Mouse (Mus musculus): ENCODE data around the gene Cmc1. TPM values are rescaled to one million over a fixed set of nuclear protein-coding genes. Genes with fewer than 3 reads are reported as not detected.
A peak's percentile ranks its signal among the peaks of the same experiment; 100 is the strongest.

The Cmc1 gene
- total and polyA plus RNA-seq, 3 experiments: 17.1 to 21.6 (median 18.0) TPM

DNA sequence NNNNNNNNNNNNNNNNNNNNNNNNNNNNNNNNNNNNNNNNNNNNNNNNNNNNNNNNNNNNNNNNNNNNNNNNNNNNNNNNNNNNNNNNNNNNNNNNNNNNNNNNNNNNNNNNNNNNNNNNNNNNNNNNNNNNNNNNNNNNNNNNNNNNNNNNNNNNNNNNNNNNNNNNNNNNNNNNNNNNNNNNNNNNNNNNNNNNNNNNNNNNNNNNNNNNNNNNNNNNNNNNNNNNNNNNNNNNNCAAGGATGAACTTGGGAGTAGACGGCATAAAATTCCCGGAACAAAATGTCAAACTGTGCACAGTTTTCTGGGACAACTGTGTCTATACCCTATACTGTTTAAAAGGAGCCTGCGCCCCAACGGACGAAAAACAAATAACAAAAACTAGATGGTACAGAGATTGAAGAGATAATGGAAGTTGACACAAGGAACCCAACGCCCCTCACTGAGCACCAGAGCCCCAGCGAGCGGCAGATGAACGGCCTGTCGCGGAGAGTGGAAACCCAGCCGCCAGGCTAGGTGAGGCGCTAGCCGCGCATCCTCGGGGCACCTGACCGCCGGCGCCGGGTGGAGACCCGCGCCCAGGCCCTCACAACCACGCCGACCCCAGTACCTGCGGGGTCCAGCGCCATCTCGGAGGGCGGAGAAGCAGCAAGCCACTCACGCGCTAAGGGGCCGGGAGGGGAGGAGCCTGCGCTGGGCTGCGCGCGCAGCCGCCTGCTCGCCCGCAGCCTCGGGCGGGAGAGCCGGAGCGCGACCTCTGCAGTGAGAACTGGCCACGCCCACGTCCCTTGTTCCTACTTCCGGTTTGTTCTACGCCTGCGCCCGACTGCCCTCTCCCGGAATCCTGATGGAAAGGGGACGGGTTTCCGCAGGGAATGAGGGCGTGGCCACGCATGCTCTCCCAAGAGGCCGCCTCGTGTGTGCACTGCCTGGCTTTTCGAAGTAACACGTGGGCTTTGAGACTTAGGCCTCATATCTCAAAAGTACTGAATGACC, at the start of gene Cmc1 (continued):
- TF ChIP-seq KAT2A (IDR thresholded peaks at IDR 0.05; ENCODE audit: insufficient replicate concordance, low read length) (peak; percentile 71; the same call in 1 of the 2 replicates), UBTF (IDR thresholded peaks at IDR 0.05; ENCODE audit: low read depth, low read length) (0 out of 2 replicates have a peak, but pooled peaks have one; percentile 23)

DNA sequence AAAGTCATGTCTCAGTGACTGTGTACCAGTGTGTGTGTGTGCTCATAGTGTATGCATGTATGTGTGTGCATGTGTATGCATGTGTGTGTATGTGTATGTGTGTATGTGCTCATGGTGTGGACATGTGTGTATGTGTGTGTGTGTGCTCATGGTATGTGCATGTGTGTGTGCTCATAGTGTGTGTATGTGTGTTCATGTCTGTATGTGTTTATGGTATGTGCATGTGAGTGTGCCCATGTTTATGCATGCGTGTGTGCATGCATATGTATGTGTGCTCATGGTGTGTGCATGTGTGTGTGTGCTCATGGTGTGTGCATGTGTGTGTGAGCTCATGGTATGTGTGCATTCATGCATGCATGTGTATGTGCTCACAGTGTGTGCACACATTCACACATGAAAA, 48.6 kb upstream of the Cmc1 start:
- in situ Hi-C loops (cut with MboI; ENCODE audit: low pct_ligation_motif_present, low pct_unique_long_range_greater_than_20kb, low sequenced_read_pairs) (no loop called here), dilution Hi-C loops (cut with MboI; ENCODE audit: extremely low pct_ligation_motif_present, extremely low pct_unique_long_range_greater_than_20kb, low sequenced_read_pairs) (no loop called here)
- DNase-seq (ENCODE audit: extremely low read depth): no peak
- no peaks in the 10 kb centered on the region for H3K27me3 ChIP-seq (replicated peaks)
- no peak overlapping the region for H3K4me3 ChIP-seq (replicated peaks in 1 of 3; ENCODE audit: low read depth in 2 of 3, low read length in 2 of 3, poor library complexity in 1 of 3)
- no peak overlapping the region for H3K4me2 ChIP-seq (ENCODE audit: insufficient read depth, low read depth, poor library complexity, severe bottlenecking)
- TF ChIP-seq ETS1 (conservative IDR thresholded peaks at IDR 0.05; ENCODE audit: low read depth, low read length) (no peak), SIN3A (IDR thresholded peaks at IDR 0.05; ENCODE audit: low read length) (no peak), MYC (IDR thresholded peaks at IDR 0.05; ENCODE audit: low read depth, low read length) (no peak), USF1 (IDR thresholded peaks at IDR 0.05; ENCODE audit: low read depth, low read length) (no peak), HCFC1 (IDR thresholded peaks at IDR 0.05; ENCODE audit: low read depth, low read length) (no peak), CHD2 (IDR thresholded peaks at IDR 0.05; ENCODE audit: low read length) (no peak), RAD21 (IDR thresholded peaks at IDR 0.05; ENCODE audit: low read depth, low read length) (no peak), POLR2A (IDR thresholded peaks at IDR 0.05; ENCODE audit: low read depth, low read length) (no peak), JUN (IDR thresholded peaks at IDR 0.05; ENCODE audit: insufficient read depth, low read depth, low read length) (no peak), SMC3 (IDR thresholded peaks at IDR 0.05; ENCODE audit: low read depth, low read length) (no peak), CTCF (conservative IDR thresholded peaks at IDR 0.05 in 1 of 2, IDR thresholded peaks at IDR 0.05 in 1 of 2; ENCODE audit: low read depth in 2 of 2, low read length in 2 of 2) (no peak), USF2 (conservative IDR thresholded peaks at IDR 0.05; ENCODE audit: low read depth, low read length) (no peak), GABPA (IDR thresholded peaks at IDR 0.05; ENCODE audit: insufficient replicate concordance, low read depth, low read length) (no peak), UBTF (IDR thresholded peaks at IDR 0.05; ENCODE audit: low read depth, low read length) (no peak), EP300 (IDR thresholded peaks at IDR 0.05; ENCODE audit: low read length) (no peak), ZNF384 (IDR thresholded peaks at IDR 0.05; ENCODE audit: low read depth, low read length) (no peak), ZKSCAN1 (IDR thresholded peaks at IDR 0.05; ENCODE audit: borderline replicate concordance, low read depth, low read length) (no peak)
- no peaks in the 10 kb centered on the region for H3K36me3 ChIP-seq (replicated peaks in 1 of 2; ENCODE audit: control insufficient read depth in 1 of 2, insufficient read depth in 1 of 2, low read length in 1 of 2)
- H3K4me1 ChIP-seq (ENCODE audit: control insufficient read depth in 1 of 2, insufficient read depth in 2 of 2): peaks cover 9 to 15% of the 10 kb centered on the region in 2 experiments
- no peak overlapping the region for H3K9ac ChIP-seq (ENCODE audit: insufficient read depth, low read depth)
- H3K27ac ChIP-seq (ENCODE audit: insufficient read depth, low read depth): no peak overlapping the region
- H3K9me3 ChIP-seq (replicated peaks; ENCODE audit: low read length): peaks cover 4% of the 10 kb centered on the region
- no peaks in the 10 kb centered on the region for H3K79me2 ChIP-seq (replicated peaks; ENCODE audit: control insufficient read depth, extremely low read depth, insufficient read depth, poor library complexity, severe bottlenecking)
